Mouse (Mus musculus) gastrocnemius, adult 2 months (tissue): Measurements from ENCODE around the gene Pcgf3. TPM values are rescaled to one million over a fixed set of nuclear protein-coding genes. Genes with fewer than 3 reads are reported as not detected.

Experiments
- DNase-seq: peaks from one replicate; pipeline ENCODE4 v3.0.0; 2022
- H3K27ac ChIP-seq: fragments of 200-600 bp; 2 replicates; pipeline ENCODE4 v1.8.1; 2022; ENCODE audit warnings: mild to moderate bottlenecking
- H3K4me3 ChIP-seq: fragments of 200-600 bp; 2 replicates; pipeline ENCODE4 v1.8.1; 2022; ENCODE audit warnings: mild to moderate bottlenecking, moderate library complexity
- CTCF ChIP-seq: fragments of 200-600 bp; IDR thresholded peaks from 2 replicates; pipeline ENCODE4 v1.8.1; 2022; ENCODE audit warnings: antibody characterized with exemption, mild to moderate bottlenecking, moderate library complexity
- intact Hi-C: fragments of 180-260 bp; cut with DNase I; formaldehyde crosslinking; loops from one replicate; pipeline ENCODE4 v1.15.1; 2025
- long read RNA-seq, 2 experiments: library from polyadenylated mRNA; stranded (forward); transcript quantifications; one replicate each; pipeline ENCODE4 v2.0.0; 2021
- total RNA-seq, 2 experiments: library from RNA; stranded (reverse); gene quantifications; 2 replicates each; pipeline ENCODE4 v1.2.3; 2021

The Pcgf3 gene
- 10 to 100 TPM; 34.3 to 42.6 TPM for total RNA-seq
- long read RNA-seq, experiment 1, full-length matches to known transcripts, result 11 of 16 reads
- long read RNA-seq, experiment 1, partial matches to known transcripts, result 0 of 16 reads
- long read RNA-seq, experiment 1, other reads (novel, unspliced or antisense), result 5 of 16 reads
- long read RNA-seq, experiment 2, full-length matches to known transcripts, result 20 of 29 reads
- long read RNA-seq, experiment 2, partial matches to known transcripts, result 4 of 29 reads
- long read RNA-seq, experiment 2, other reads (novel, unspliced or antisense), result 5 of 29 reads

DNA sequence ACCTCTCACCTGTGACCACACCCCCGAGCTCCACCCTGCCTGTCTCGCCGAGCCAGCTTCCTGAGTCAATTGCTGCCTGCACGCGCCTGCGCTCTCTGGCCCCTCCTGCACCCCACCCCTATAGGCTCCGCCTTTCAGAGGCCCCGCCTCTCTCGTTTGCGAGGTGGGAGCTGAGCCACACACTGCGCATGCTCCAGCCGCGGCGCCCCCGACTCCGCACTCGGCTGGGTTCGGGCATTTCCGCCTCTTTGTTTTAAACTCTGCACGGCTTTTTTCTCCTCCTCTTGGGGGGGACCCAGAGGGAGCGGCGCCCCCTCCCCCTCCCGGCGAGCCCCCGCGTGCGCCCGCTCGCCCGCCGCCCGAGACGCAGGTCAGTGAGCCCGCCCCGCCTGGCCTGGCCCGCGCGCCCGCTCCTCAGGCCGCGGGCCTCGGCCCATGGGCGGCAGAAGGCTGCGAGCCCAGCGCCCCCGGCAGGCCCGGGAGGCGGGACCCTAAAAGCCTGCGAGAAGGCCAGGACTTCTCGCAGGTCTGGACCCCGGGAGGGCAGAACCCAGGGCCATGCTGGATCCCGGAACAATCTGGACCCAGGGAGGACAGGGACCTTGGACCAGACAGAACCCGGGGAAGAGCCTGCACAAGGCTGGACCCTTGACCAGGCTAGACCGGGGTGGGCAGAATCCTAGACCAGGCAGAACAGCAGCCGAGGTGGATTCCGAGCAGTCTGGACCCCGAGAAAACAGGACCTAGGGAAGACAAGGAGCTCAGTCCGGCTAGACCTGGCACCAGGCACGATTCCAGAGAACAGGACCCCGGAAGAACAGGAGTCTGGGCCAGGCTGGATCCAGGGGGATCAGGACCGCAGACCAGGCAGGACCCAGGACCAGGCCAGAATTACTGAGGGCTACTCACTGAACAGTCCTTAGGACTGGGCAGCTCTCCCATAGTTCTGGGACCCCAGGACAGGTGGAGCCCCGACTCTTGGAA lies at the start of gene Pcgf3:
Gene Pcgf3 (plus strand): TSS at position 151 of the 984 bp plus-strand sequence.
- DNase-seq, result peak; percentile 98
- no peak for TF ChIP-seq CTCF
- Histone ChIP-seq H3K4me3 (peak within 1 kb of the TSS; percentile 98), H3K27ac (peak within 1 kb of the TSS; percentile 96)
- intact Hi-C loops, result loop anchor here (2.0 kb wide), 1 partner anchor 27 kb away; the partner anchor contains the start of gene Atp5k

DNA sequence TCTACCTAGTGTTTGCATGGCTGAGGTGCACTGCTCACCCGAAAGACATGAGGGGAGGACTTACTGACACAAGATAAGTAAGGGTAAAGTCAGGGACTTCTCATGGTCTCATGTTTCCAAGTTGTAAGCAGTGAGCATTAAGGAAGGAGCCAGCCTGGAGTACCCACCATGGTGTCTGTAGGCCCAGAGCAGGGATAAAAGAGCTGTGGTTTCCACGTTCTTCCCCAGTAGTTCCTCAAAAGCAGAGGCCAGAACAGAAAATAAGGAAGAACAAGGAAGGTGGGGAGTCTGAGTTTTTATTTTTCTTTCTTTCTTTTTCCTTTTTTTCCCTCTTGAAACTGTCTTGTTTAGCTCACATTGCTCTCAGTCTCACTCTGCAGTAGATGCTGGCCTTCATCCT lies 46.3 kb upstream of the Pcgf3 start:
- DNase-seq, result no peak
- Histone ChIP-seq H3K27ac (no peak overlapping the region), H3K4me3 (no peak overlapping the region)
- TF ChIP-seq CTCF, result no peak
- intact Hi-C loops, result no loop called here

DNA sequence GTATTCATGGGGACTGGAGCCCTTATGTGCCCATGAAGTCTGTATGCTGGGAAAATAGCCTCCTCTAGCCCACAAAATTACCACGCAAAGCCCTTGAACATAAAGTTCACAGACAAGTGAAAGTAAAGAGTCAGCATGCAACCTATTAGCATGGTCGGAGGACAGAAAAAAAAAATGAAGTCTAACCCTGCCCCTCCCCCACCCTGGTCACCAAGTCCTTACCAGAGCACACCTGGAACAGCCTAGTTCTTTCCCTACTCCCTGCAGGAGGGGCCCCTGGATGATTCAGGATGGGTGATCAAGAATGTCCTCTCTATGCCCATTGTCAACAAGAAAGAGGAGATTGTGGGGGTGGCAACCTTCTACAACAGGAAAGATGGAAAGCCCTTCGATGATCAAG lies 38.3 kb upstream of the Pcgf3 start:
- Histone ChIP-seq H3K27ac (no peak overlapping the region), H3K4me3 (no peak overlapping the region)
- no peak for TF ChIP-seq CTCF
- DNase-seq, result no peak
- intact Hi-C loops, result no loop called here

DNA sequence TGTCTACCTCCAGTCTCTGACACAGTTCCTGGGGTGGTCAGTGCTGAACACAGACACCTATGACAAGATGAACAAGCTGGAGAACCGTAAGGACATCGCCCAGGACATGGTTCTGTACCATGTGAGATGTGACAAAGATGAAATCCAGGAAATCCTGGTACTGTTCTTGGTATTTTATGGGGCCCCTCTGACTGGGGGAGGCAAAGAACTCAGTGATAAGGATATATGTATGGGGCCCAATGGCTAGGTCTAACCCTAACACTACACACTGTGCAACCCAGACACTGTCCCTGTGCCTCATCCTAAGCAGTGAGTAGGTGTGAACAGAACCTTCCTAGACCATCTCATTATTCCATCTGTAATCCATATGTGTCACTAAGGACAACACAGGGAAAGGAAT lies 37.6 kb upstream of the Pcgf3 start:
- intact Hi-C loops, result no loop called here
- Histone ChIP-seq H3K4me3 (no peak overlapping the region), H3K27ac (no peak overlapping the region)
- no peak for DNase-seq
- TF ChIP-seq CTCF, result no peak

DNA sequence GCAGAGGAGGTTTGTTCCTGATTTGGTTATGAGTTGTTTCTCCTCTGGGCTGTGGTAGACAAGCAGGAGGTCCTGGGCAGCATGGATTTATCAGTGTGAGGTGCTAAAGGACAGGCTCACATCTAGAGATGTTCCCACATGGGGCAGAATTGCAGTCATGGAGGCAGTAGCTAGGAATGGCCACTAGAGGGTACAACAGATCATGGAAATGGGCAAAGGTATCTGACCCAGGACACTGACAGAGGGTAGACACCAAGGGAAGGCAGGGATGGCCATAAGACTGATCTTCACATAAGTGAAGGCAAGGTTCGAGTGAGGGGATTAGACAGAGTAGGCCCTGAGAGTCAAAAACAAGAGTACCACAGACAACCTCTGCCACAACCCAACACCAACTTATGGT lies 33.8 kb upstream of the Pcgf3 start:
- Histone ChIP-seq H3K27ac (no peak overlapping the region), H3K4me3 (no peak overlapping the region)
- peak; percentile 55 for DNase-seq
- peak; percentile 89 for TF ChIP-seq CTCF
- intact Hi-C loops, result loop anchor here (2.0 to 5.0 kb wide), 5 partner anchors 55 to 300 kb away; no protein-coding TSS in a partner anchor

DNA sequence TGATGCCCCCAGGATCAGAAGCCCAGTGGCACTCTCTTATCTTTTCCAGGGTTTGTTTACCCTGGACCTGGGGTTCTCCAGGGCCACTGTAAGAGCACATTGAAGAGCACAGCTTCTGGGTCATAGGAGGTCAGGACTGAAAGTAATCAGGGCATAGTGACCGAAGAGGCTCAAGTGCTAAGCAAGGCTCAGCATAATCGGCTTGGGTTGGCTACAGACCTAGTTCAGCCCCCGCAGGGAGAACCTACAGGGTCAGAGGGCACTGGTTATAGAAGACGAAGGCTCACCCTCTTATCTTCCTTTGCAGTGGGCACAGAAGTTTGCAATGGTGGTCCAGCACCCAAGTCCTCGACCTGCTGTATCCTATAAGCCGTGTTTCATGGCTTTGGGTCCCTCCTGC lies 29.8 kb upstream of the Pcgf3 start:
- no peak for DNase-seq
- intact Hi-C loops, result loop anchor here (5.0 kb wide), 1 partner anchor 236 kb away; the partner anchor contains the start of gene Dgkq
- no peak overlapping the region for H3K4me3 ChIP-seq
- TF ChIP-seq CTCF, result no peak
- no peak overlapping the region for H3K27ac ChIP-seq

DNA sequence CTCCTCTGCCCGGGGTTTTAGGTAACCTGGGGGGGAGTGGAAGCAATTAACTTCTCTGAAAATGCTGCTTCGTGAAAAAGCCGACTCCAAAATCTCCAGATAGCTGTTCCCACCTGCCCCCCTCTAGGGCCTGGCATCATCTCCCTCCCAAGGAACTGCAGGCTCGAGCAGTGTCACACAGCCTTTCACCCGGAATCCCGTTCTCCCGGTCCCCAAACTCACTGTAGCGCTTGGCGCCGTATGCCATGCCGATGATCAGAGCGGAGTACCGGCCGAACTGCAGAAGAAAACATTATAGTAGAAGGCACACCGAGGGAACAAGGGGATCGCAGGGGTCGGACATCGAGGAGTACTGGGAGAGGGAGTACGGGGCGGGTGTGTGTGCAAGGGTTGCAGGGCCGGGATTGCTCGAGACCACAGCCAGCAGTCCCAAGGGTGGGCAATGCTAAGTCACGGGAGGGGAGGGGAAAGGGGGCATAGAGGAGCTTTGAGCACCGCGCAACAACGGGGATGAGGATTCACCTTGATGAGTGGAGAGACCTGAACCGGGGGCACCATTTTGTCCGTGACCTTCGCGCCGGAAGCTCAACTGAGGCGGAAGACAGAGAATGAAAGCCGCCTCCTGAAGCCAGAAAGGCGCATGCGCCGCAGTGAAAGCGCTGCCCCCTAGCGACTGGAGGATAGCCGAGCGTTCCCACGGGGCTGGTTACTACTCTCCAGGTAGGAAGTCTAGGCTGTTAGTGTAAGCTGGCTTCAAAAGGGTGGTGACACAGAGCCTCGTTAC lies 27.0 kb upstream of the Pcgf3 start, which contains the start of gene Atp5k:
Gene Atp5k (minus strand): TSS at position 645 of the 784 bp plus-strand sequence.
- TF ChIP-seq CTCF, result peak; percentile 94
- Histone ChIP-seq H3K27ac (peak within 1 kb of the TSS; percentile 94), H3K4me3 (peak within 1 kb of the TSS; percentile 88)
- DNase-seq, result peak; percentile 94
- intact Hi-C loops, result loop anchor here (2.0 to 5.0 kb wide), 2 partner anchors 27 to 233 kb away; partner anchors contain the start of genes Dgkq and Pcgf3

DNA sequence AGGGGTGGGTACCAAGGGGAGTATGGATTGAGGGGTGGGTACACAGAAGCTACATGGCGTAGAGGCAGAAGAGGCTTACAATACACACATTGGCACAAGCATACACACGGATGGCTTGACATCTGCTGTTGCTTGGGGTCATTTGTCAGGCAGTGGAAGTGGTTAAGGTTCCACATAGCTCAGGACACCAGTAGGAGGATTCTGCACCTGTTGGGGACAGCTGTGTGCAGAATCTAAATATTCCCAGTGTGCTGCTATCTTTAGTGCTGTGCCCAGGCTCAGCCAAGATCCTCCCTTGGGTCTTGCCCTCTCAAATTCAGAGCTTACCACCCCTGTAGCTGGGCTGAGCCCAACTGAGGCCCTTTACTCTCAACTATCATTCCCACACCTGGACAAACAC lies 24.9 kb upstream of the Pcgf3 start:
- H3K27ac ChIP-seq, result peak overlapping the region; percentile 79
- DNase-seq, result peak; percentile 75
- no peak overlapping the region for H3K4me3 ChIP-seq
- TF ChIP-seq CTCF, result no peak
- intact Hi-C loops, result no loop called here

DNA sequence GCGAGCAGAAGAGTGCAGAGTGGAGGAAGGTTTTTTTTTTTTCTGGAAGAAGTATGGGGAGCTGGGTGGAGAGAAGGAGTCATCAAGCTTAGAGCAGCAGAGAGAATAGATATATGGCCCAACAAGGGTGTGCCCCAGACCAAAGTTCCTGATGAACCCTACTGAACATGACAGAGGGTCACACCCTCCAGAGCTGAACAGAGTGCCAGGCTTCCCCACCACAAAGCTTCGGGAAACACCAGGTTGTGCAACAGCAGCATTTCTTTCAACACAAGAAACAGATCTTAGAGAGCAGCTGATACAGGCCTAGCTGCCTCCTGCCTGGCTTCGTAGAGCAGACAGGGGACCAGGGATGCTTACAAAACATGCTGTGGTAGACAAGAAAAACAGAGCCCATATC lies 14.1 kb upstream of the Pcgf3 start:
- no peak overlapping the region for H3K4me3 ChIP-seq
- intact Hi-C loops, result no loop called here
- no peak for TF ChIP-seq CTCF
- DNase-seq, result no peak
- no peak overlapping the region; the same call in 1 of the 2 replicates for H3K27ac ChIP-seq

DNA sequence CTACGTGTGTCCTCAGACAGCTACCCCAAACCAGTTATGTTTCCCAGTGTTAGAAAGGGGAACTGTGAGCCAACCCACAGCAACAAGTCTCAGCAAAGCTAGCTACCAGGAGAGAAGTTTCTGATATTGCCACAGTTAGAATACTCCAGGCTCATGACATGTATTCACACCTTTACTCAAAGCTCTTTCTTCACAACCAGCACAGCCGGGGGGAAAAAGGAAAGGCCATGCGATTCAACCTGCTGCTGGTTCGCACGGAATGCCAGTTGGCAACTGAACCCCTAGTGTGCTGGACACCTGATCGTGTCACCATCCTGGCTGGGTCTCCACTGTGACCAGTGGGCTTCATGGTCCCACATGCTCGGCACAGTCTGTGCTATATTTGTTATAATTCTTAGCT lies 13.2 kb upstream of the Pcgf3 start:
- TF ChIP-seq CTCF, result no peak
- H3K27ac ChIP-seq, result no peak overlapping the region
- intact Hi-C loops, result no loop called here
- H3K4me3 ChIP-seq, result peak overlapping the region; percentile 73; the same call in 1 of the 2 replicates
- DNase-seq, result no peak

DNA sequence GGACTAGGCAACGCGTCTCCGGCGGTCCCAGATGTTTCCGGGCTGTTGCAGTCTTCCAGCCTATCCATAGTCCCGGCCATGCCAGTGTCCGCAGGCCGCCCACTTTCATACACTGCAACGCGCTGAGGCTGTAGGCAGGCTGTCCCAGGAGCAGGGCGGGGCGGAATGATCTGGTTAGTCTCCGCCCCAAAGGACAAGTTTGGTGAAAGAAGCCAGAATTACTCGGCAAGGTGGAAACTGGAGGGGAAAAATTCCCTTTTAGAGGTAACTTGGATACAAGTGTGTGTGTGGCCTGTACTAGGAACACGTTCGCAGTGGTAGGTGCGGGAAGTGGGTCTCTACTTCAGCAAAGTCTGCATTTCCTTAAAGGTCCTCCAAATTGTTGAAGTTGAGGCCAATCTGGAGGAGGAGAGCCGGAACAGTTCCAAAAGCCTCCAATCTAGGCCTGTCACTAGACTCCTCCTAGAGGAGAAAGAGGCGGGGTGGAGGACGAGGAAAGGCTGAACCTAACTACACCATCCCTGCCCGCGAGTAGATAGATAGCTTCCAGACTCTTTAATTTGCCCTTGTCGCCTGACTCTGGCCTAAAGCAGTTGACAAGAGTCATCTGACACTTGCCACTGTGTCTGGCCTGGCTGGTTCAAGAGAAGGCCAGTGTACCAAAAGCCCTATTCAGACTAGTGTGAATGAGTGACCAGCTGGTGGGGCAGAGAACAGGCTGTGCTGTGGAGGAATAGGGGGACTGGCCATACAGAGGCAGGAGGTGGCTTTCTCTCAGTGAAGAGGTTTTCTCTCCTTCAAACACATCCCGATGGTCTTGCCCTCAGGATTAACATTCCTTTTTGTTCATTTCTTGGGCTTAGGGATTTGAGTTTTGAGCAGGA lies 12.0 kb upstream of the Pcgf3 start, which contains the start of gene Mfsd7a:
Gene Mfsd7a (minus strand): TSS at position 107 of the 884 bp plus-strand sequence.
- Histone ChIP-seq H3K27ac (peak within 1 kb of the TSS; percentile 82), H3K4me3 (peak within 1 kb of the TSS; percentile 73)
- DNase-seq, result peak; percentile 84
- no peak for TF ChIP-seq CTCF
- intact Hi-C loops, result no loop called here
